Mouse (Mus musculus): ENCODE data around the gene Olfr1216. TPM values are rescaled to one million over a fixed set of nuclear protein-coding genes. Genes with fewer than 3 reads are reported as not detected.
"Not testable (repeated sequence)": the region's sequence is repeated elsewhere in the genome, so short reads cannot be mapped to it uniquely, and the experiment has no call there.

The Olfr1216 gene
- total RNA-seq (2021), result not detected
- long read RNA-seq, experiment 1, result 0 reads
- long read RNA-seq, experiment 2, result 0 reads

DNA sequence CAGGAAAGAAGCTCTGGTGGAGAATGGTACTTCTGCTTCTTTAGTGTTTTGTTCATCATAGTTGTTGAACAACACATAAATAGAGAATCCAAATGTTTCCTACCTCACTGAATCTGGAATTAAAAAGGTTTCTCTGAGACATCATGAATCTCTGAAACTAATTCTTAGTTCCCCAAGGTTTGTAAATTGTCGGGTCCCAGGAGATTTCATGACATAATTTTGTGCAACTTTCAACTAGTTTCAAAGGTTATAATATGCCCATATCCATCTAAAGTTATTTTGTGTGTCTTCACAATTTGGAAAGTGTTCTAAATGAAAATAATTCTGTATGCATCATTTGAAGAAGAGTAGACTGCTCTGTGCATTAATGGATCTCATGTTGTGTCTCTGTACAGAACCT is at the start of gene Olfr1216:
Gene Olfr1216, minus strand, starts transcription at position 101 of the 400 bp plus-strand sequence.
- no peak for DNase-seq (ENCODE audit: low spot score in 2 of 2)

DNA sequence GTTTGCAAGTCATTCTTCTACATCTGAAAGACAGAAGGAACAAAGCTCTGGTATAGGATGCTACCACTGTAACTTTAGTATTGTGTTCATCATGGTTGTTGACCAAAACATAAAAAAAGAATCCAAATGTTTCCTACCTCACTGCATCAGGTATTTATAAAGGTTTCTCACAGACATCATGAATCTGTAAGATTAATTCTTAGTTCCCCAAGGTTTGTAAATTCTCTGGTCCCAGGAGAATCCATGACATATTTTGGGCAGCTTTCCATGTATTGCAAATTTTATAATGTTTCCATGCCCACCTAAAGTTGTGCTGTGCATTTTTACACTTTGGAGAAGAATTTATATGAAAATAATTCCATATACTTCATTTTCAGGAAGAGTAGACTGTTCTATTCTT is 42.9 kb upstream of the Olfr1216 start, which contains the start of gene Olfr1218:
Gene Olfr1218, minus strand, starts transcription at position 101 of the 400 bp plus-strand sequence.
- no peak for DNase-seq (ENCODE audit: low spot score in 2 of 2)

DNA sequence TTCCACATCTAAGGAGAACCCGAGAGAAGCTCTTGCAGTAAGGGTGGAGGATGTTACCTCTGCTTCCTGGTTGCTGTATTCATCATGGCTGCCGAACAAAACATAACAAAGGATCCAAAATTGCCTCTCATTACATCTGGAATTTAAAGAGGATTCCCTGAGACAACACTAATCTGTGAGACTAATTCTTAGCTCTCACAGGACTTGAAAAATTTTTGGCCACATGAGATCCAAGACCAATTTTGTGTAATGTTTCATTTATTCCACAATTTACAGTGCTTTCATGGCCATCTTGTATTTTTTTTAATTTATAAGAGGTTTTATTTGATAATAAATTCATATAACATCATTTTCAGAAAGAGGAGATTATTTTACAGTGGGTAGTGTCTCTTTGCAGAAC is 13.8 kb upstream of the Olfr1216 start, which contains the start of gene Olfr1217:
Gene Olfr1217, minus strand, starts transcription at position 101 of the 400 bp plus-strand sequence.
- DNase-seq (ENCODE audit: low spot score in 2 of 2), result no peak

DNA sequence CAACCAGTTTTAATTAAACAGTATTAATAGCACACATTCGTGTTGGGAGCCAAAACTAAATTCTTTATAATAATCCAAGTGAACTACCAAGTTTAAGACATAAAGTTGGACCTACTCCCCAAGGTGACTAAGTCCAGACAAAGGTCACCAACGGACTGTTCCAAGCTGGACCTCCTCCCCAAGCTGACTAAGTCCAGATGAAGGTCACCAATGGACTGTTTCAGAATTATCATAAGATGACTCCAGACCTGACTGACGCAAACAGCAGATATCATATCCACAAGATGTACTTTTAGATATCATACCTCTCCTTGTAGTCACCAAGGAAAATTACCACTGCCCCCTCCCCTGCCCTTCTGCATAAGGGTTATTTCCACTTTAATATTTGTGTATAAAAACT is 3.3 kb upstream of the Olfr1216 start:
- DNase-seq (ENCODE audit: low spot score in 2 of 2), result not testable (repeated sequence)

DNA sequence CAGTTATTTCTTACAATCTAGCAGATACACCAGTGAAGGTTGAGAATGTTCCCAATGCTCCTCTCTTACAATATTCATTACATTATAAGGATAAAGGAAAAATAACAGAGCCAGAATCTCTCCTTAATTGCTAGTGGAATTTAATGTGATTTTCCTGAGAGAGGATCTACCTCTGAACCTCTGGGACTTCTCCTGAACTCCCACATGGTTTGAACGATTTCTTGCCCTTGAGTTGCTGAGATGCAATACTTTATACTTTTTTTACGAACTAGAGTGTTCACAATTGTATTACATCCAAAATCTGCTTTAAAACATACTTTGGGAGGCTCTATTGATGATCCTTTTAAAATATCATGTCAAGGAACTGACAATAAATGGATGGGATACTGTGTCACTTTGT is 11.3 kb downstream of the Olfr1216 start, which contains the start of gene Olfr1215:
Gene Olfr1215, minus strand, starts transcription at position 101 of the 400 bp plus-strand sequence.
- DNase-seq (ENCODE audit: low spot score in 2 of 2), result no peak

DNA sequence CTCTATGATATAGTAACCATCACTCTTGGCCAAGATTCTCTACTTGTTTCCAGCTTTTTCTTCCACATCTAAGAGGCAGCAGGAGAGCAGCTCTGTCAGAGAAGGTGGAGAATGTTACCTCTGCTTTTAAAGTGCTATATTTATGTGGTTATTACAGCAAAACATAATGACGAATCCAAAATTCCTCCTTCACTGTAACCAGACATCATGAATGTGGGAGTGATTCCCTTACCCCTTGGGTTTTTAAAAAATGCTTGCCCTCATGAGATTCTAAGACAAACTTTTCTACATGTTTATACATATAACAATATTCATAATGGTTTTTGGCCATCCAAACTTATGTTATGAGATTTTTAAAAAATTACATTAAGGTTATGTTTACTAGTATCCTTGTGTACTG is 25.6 kb downstream of the Olfr1216 start, which contains the start of gene Olfr1214:
Gene Olfr1214, minus strand, starts transcription at position 101 of the 400 bp plus-strand sequence.
- no peak for DNase-seq (ENCODE audit: low spot score in 2 of 2)

DNA sequence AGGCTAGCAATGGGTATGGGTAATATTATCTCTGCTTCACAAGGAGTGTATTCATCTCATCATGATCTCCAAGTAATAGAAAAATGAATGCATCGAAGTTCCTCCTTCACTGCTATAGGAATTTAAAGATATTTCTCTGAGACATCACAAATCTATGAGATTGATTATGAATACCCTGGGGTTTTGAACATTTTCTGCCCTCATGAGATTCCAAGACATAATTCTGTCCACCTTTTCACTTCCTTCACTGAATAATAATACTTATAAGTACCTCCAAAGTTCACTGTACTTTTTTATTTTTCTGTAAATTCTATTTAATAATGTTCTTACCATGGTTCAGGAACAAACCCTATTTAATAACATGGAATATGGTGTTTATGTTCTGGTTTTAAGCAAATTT is 38.0 kb downstream of the Olfr1216 start, which contains the start of gene Gm13762:
Gene Gm13762, minus strand, starts transcription at position 101 of the 400 bp plus-strand sequence.
- no peak for DNase-seq (ENCODE audit: low spot score in 2 of 2)

Other genes starting within 250 kb of the Olfr1216 start
- not detected for gene Olfr1200, start 247.9 kb downstream of the Olfr1216 start, total RNA-seq (2021)
- gene Olfr1201, start 225.3 kb downstream of the Olfr1216 start, total RNA-seq (2021), result not detected
- not detected for gene Olfr1202, start 203.8 kb downstream of the Olfr1216 start, total RNA-seq (2021)
- gene Olfr1205, start 188.6 kb downstream of the Olfr1216 start, total RNA-seq (2021), result not detected
- not detected for gene Olfr1204, start 169.0 kb downstream of the Olfr1216 start, total RNA-seq (2021)
- gene Olfr1206, start 155.1 kb downstream of the Olfr1216 start, total RNA-seq (2021), result not detected
- not detected for gene Olfr1208, start 116.0 kb downstream of the Olfr1216 start, total RNA-seq (2021)
- not detected for gene Olfr1209, start 103.2 kb downstream of the Olfr1216 start, total RNA-seq (2021)
- not detected for gene Olfr1211, start 80.2 kb downstream of the Olfr1216 start, total RNA-seq (2021)
- gene Olfr1212, start 64.4 kb downstream of the Olfr1216 start, total RNA-seq (2021), result not detected
- not detected for gene Gm13762, start 38.1 kb downstream of the Olfr1216 start, total RNA-seq (2021)
- not detected for gene Olfr1214, start 25.7 kb downstream of the Olfr1216 start, total RNA-seq (2021)
- not detected for gene Olfr1215, start 11.4 kb downstream of the Olfr1216 start, total RNA-seq (2021)
- gene Olfr1217, start 13.7 kb upstream of the Olfr1216 start, total RNA-seq (2021), result not detected
- not detected for gene Olfr1218, start 42.8 kb upstream of the Olfr1216 start, total RNA-seq (2021)
- gene Olfr1219, start 65.2 kb upstream of the Olfr1216 start, total RNA-seq (2021), result not detected
- gene Olfr1220, start 88.5 kb upstream of the Olfr1216 start, total RNA-seq (2021), result not detected
- gene Olfr1221, start 98.9 kb upstream of the Olfr1216 start, total RNA-seq (2021), result not detected
- not detected for gene Olfr1222, start 114.7 kb upstream of the Olfr1216 start, total RNA-seq (2021)
- not detected for gene Olfr1223, start 133.2 kb upstream of the Olfr1216 start, total RNA-seq (2021)
- not detected for gene Olfr1224-ps1, start 145.8 kb upstream of the Olfr1216 start, total RNA-seq (2021)
- not detected for gene Olfr1225, start 156.3 kb upstream of the Olfr1216 start, total RNA-seq (2021)
- not detected for gene Olfr1226, start 181.7 kb upstream of the Olfr1216 start, total RNA-seq (2021)
- not detected for gene Olfr1228, start 235.7 kb upstream of the Olfr1216 start, total RNA-seq (2021)

All from layer of hippocampus, postnatal 14 days (tissue).